Mouse (Mus musculus): ENCODE results near the gene Klrb1a.

DNA sequence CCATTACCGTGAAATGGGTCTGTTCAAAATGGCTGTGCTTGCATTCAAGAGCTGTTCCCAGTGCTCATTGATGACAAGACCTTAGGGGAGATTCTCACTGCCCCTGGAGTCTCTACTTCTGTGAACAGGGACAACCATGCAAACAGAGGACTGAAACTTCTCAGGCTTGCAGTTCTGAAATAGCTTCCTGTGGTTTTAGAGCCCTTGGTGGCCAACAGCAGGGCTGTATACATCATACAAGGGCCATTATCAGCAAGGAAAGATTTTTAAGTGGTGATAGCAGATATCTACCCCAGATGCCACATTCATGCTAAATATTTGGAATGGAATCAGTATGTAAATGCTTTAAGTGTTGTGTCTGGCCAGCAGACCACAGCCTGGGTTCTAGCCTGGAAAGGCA, 29.6 kb upstream of the Klrb1a start:
- TF ChIP-seq CTCF (IDR thresholded peaks at IDR 0.05; ENCODE audit: low read depth): no peak
- TF ChIP-seq EP300 (IDR thresholded peaks at IDR 0.05; ENCODE audit: low read depth): no peak

Measured in liver, embryonic 14.5 days (tissue).